Mouse (Mus musculus) forelimb bud, embryonic 11.5 days (tissue): ENCODE measurements around the gene Atp5h.

ENCODE experiments used
- DNase-seq: peaks from one replicate; pipeline ENCODE4 v3.0.0-alpha.2; 2012; ENCODE audit warnings: low read depth, low spot score

Gene Atp5h

GRCm38 (mm10) chr11:115366706-115367394 is 52.9 kb downstream of the Atp5h start:
- DNase-seq, result no peak

GRCm38 (mm10) chr11:115366039-115366705 is 53.6 kb downstream of the Atp5h start:
- no peak for DNase-seq
